Mouse (Mus musculus): ENCODE measurements around the gene Olfr1148.

Olfr1148 gene

DNA sequence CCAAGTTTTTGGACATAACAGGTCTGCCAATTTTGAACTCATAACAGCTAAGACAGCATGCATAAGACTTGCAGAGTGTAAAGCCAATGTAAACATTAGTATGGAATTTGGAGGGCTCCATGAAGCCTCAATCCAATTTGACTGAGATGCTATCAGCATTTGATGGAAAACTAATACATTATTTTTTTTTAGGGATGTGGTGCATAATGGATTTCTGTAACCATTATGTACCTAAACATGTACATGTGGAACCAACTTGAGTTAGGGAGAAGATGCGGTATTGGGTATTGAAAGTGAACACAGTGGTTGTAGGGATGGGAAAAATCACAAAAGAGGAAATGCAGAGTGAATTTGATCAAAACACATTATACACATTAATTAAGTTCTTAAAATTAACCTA, at the start of gene Olfr1148:
TSS of gene Olfr1148 (plus strand) at position 301 of the 400 bp plus-strand sequence.
- DNase-seq (ENCODE audit: low spot score) = no peak

- no peak for DNase-seq (ENCODE audit: low spot score)
Observed at GRCm38 (mm10) chr2:87800292-87800691, 30.0 kb upstream of the Olfr1148 start, which contains the start of gene Olfr1143. TSS of gene Olfr1143 (plus strand) at chr2:87800592.

DNA sequence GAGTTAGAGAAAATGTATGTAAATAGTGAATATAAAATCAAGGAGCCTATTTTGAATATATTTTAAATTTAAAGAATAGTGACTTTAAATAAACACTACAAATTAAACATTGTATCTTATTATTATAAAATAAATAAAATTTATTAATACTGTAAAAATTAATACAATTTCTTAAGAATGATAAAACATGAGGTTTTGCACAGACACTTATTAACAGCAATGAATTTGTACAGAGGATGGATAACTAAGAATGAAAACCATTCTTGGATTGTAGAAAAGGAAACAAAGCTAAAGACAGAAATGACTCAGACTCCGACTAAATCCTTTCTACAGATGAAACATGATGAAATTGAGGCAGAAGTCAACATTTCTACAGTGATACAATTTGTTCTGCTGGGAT, 20.8 kb upstream of the Olfr1148 start, which contains the start of gene Olfr1145:
TSS of gene Olfr1145 (plus strand) at position 301 of the 400 bp plus-strand sequence.
- DNase-seq (ENCODE audit: low spot score) = no peak

DNA sequence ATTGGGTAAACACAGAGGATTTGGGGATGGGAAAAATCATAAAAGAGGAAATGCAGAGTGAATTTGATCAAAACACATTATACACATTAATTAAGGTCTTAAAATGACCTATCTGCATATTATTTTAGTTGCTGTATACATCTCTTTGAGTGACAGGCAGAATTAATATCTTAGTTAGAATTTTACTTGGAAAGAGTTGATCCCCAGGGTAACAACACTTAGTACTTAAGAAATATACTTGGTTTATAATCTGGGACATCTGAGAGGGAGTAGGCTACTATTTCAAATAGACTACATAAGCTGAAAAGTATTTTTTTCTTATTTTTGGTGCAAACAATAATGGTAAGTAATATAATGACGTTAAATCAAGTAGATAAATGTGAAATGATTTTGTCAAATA, 13.4 kb downstream of the Olfr1148 start, which contains the start of gene Olfr1150-ps1:
TSS of gene Olfr1150-ps1 (plus strand) at position 301 of the 400 bp plus-strand sequence.
- DNase-seq (ENCODE audit: low spot score) = no peak

DNA sequence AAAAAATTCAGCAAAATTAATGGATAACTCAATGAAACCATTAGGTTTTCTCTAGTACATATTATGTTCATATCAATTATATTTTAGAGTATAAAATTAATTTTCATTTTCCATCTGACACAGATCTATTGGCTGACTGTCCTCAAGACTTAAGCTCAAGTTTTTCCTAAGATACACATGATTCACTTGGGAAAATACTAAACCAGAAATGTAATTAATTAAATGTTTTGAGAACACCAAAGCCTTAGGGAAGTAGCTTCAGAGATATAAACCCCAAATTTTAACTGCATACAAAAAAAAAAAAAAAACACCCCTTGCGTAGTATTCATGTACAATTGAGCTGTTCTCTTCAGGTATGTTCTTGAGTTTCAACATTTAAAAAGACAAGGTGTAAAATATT, 25.2 kb downstream of the Olfr1148 start, which contains the start of gene Olfr1151:
TSS of gene Olfr1151 (plus strand) at position 301 of the 400 bp plus-strand sequence.
- DNase-seq (ENCODE audit: low spot score) = no peak

- no peak for DNase-seq (ENCODE audit: low spot score)
Observed at GRCm38 (mm10) chr2:87866192-87866591, 35.9 kb downstream of the Olfr1148 start, which contains the start of gene Olfr1152. TSS of gene Olfr1152 (plus strand) at chr2:87866492.

All from left cerebral cortex, adult 11 months (tissue).